Mouse (Mus musculus) midbrain, postnatal 0 days (tissue): ENCODE data around the gene Epb41l2. TPM values are rescaled to one million over a fixed set of nuclear protein-coding genes. Genes with fewer than 3 reads are reported as not detected.

ENCODE experiments used
- ATAC-seq: fragments of 200-750 bp; cut with Nextera tagmentation; 2 replicates; pipeline ENCODE4 v1.8.0; 2017; ENCODE audit warnings: moderate number of reproducible peaks, mild to moderate bottlenecking, moderate TSS enrichment, moderate library complexity; ENCODE audit not compliant: low FRiP score
- DNase-seq: peaks from one replicate; pipeline ENCODE4 v3.0.0-alpha.2; 2015; ENCODE audit warnings: low spot score
- H3K27ac ChIP-seq: fragments of 300-500 bp; sonication (generic); 2 replicates; pipeline ENCODE4 v1.5.1; 2014; ENCODE audit warnings: low read depth, mild to moderate bottlenecking, low read length, mixed read lengths
- H3K27me3 ChIP-seq: fragments of 300-500 bp; sonication (generic); 2 replicates; pipeline ENCODE4 v1.6.1; 2014; ENCODE audit warnings: low read length, control low read depth, mixed read lengths; ENCODE audit not compliant: insufficient read depth
- H3K36me3 ChIP-seq: fragments of 300-500 bp; sonication (generic); 2 replicates; pipeline ENCODE4 v1.6.1; 2014; ENCODE audit warnings: low read length, control low read depth, mixed read lengths; ENCODE audit not compliant: insufficient read depth
- H3K4me1 ChIP-seq: fragments of 300-500 bp; sonication (generic); 2 replicates; pipeline ENCODE4 v1.6.1; 2014; ENCODE audit warnings: mild to moderate bottlenecking, control low read depth, antibody characterized with exemption, low read length, mixed read lengths; ENCODE audit not compliant: insufficient read depth
- H3K4me2 ChIP-seq: fragments of 300-500 bp; sonication (generic); 2 replicates; pipeline ENCODE4 v1.6.1; 2014; ENCODE audit warnings: low read depth, mild to moderate bottlenecking, low read length, mixed read lengths; ENCODE audit not compliant: poor library complexity, severe bottlenecking
- H3K4me3 ChIP-seq: fragments of 300-500 bp; sonication (generic); 2 replicates; pipeline ENCODE4 v1.5.1; 2014; ENCODE audit warnings: low read depth, mild to moderate bottlenecking, low read length, moderate library complexity
- H3K9ac ChIP-seq: fragments of 300-500 bp; sonication (generic); replicated peaks from 2 replicates; pipeline ENCODE4 v1.6.1; 2014; ENCODE audit warnings: mild to moderate bottlenecking, low read length, moderate library complexity, mixed read lengths; ENCODE audit not compliant: poor library complexity, severe bottlenecking
- H3K9me3 ChIP-seq: fragments of 300-500 bp; sonication (generic); 2 replicates; pipeline ENCODE4 v1.6.1; 2016; ENCODE audit warnings: low read length, control low read depth
- CTCF ChIP-seq: IDR thresholded peaks from 2 replicates; pipeline ENCODE4 v1.5.1; 2016; ENCODE audit warnings: antibody characterized with exemption, mild to moderate bottlenecking
- WGBS: fragments of 180-500 bp; shearing (Covaris S2); extraction: QIAGEN DNeasy Blood & Tissue Kit; methylation state at CpG from one replicate; pipeline ENCODE4 v1.1.7; 2014; 5-methylcytosine and 5-hydroxymethylcytosine counted together
- polyA plus RNA-seq: library from polyadenylated mRNA; unstranded; fragments of >200 nt; fragmentation: Nextera tagmentation; extraction: Ambion mirVana; gene quantifications from 2 replicates; pipeline ENCODE4 v1.2.1, GENCODE M21; 2015
- total RNA-seq: library from RNA; depleted of rRNA; stranded (reverse); fragments of >200 nt; gene quantifications from 2 replicates; pipeline ENCODE4 v1.2.3, GENCODE M21; 2014

Gene Epb41l2
- total and polyA plus RNA-seq, 2 experiments from 2014 or later = 21.8 to 51.7 TPM

- H3K4me3 ChIP-seq = no peak overlapping the region
- TF ChIP-seq CTCF = no peak
- no peaks in the 10 kb centered on the region for H3K27me3 ChIP-seq
- no peak overlapping the region for H3K4me2 ChIP-seq
- no peaks in the 10 kb centered on the region for H3K9me3 ChIP-seq
- DNase-seq (no peak), ATAC-seq (no peak)
- no peak overlapping the region for H3K9ac ChIP-seq
- H3K36me3 ChIP-seq = peaks cover 6% of the 10 kb centered on the region; the same call in 1 of the 2 replicates
- 83% methylated on average over 3 of the region's 3 CpGs for WGBS
- H3K4me1 ChIP-seq = no peaks in the 10 kb centered on the region
- no peak overlapping the region for H3K27ac ChIP-seq
These were observed 160.4 kb downstream of the Epb41l2 start for GRCm38 (mm10) chr10:25519954-25520353.

DNA sequence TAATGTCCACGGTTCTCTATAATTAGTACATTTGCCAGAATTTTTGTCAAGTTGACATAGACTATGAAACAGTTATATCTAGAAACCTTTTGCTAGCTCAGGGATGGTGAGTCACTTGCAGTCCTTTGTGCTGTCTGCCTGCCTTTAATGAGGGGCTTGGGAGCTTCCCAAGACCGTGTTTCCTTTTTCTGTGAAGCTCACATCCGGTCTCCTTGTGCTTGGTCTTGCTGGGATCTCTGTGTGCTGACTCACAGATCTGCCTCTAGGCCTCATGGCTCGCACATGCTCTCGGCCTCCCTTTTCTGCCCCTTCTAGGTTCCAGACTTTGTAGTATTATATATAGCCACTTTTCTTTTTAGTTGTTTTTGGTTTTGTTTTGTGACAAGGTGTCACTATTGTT lies 160.8 kb downstream of the Epb41l2 start:
- no peak for ATAC-seq
- H3K27ac ChIP-seq = no peak overlapping the region
- no peak overlapping the region for H3K9ac ChIP-seq
- H3K36me3 ChIP-seq = peaks cover 6% of the 10 kb centered on the region; the same call in 1 of the 2 replicates
- H3K4me3 ChIP-seq = no peak overlapping the region
- H3K4me1 ChIP-seq = no peaks in the 10 kb centered on the region
- H3K27me3 ChIP-seq = no peaks in the 10 kb centered on the region
- no peaks in the 10 kb centered on the region for H3K9me3 ChIP-seq
- WGBS = 86% methylated on average over 5 of the region's 5 CpGs
- no peak for DNase-seq
- no peak for TF ChIP-seq CTCF
- H3K4me2 ChIP-seq = no peak overlapping the region

GRCm38 (mm10) chr10:25523727-25524126 lies 164.1 kb downstream of the Epb41l2 start:
- 81% methylated on average over 8 of the region's 8 CpGs for WGBS
- peaks cover 3% of the 10 kb centered on the region; the same call in 1 of the 2 replicates for H3K36me3 ChIP-seq
- H3K4me1 ChIP-seq = no peaks in the 10 kb centered on the region
- no peaks in the 10 kb centered on the region for H3K27me3 ChIP-seq
- no peak overlapping the region for H3K4me2 ChIP-seq
- H3K9ac ChIP-seq = no peak overlapping the region
- no peak for DNase-seq
- no peak overlapping the region for H3K27ac ChIP-seq
- H3K4me3 ChIP-seq = no peak overlapping the region
- ATAC-seq = no peak
- no peaks in the 10 kb centered on the region for H3K9me3 ChIP-seq
- TF ChIP-seq CTCF = no peak

- no peaks in the 10 kb centered on the region for H3K9me3 ChIP-seq
- peaks cover 3% of the 10 kb centered on the region; the same call in 1 of the 2 replicates for H3K36me3 ChIP-seq
- no peak overlapping the region for H3K27ac ChIP-seq
- TF ChIP-seq CTCF = no peak
- H3K4me3 ChIP-seq = no peak overlapping the region
- WGBS = 82% methylated on average over 4 of the region's 4 CpGs
- H3K27me3 ChIP-seq = no peaks in the 10 kb centered on the region
- ATAC-seq (no peak), DNase-seq (no peak)
- H3K9ac ChIP-seq = no peak overlapping the region
- no peaks in the 10 kb centered on the region for H3K4me1 ChIP-seq
- H3K4me2 ChIP-seq = no peak overlapping the region
These were observed 166.6 kb downstream of the Epb41l2 start for GRCm38 (mm10) chr10:25526156-25526555.

DNA sequence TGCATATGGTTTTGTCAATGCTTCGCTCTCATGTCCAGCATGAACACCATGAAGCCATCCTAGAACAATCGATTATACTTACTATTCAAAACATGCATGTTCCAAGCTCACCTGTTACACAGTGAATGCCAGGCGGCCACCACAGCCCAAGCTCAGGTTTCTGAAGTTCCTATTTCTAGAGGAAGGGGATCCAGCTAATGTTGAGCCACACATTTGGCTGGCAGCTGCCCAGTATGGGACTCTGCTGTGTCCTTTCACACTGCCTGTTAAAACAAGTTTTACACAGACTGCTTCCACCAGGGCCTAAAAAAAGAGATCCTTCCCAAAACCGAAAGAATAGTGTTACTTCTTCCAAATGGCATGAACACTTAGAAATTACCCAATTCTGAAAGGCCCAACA lies 167.0 kb downstream of the Epb41l2 start:
- Histone ChIP-seq H3K36me3 (no peaks in the 10 kb centered on the region), H3K4me3 (no peak overlapping the region), H3K27me3 (no peaks in the 10 kb centered on the region), H3K9me3 (no peaks in the 10 kb centered on the region), H3K27ac (no peak overlapping the region), H3K9ac (no peak overlapping the region), H3K4me1 (no peaks in the 10 kb centered on the region), H3K4me2 (no peak overlapping the region)
- 96% methylated on average over 4 of the region's 4 CpGs for WGBS
- DNase-seq (no peak), ATAC-seq (no peak)
- TF ChIP-seq CTCF = no peak

DNA sequence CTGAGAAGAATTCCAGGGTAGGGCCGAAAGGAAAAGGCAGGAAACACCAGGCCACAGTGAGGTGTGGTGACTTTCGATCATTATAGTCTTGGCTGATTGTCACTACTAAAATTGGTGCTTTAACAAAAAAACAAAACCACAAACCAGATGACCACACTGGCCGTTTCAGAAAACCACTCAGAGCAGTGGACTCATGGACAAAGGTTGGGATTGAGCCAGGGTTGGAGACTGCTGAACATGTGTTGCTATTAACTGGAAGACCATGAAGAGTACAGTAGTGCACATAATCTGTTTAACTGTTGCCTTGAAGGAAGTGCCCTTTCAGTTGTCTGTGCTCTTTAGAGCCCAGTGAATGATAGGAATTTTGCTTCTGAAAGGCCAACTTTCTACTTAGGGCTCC lies 167.5 kb downstream of the Epb41l2 start:
- no peak for TF ChIP-seq CTCF
- Histone ChIP-seq H3K36me3 (no peaks in the 10 kb centered on the region), H3K27me3 (no peaks in the 10 kb centered on the region), H3K4me1 (no peaks in the 10 kb centered on the region), H3K9ac (no peak overlapping the region), H3K9me3 (no peaks in the 10 kb centered on the region), H3K27ac (no peak overlapping the region), H3K4me2 (no peak overlapping the region), H3K4me3 (no peak overlapping the region)
- no peak for ATAC-seq
- no peak for DNase-seq
- 85% methylated on average over 3 of the region's 3 CpGs for WGBS
